ENCODE assay signal across 8 mouse cellular contexts in the genomic region with DNA sequence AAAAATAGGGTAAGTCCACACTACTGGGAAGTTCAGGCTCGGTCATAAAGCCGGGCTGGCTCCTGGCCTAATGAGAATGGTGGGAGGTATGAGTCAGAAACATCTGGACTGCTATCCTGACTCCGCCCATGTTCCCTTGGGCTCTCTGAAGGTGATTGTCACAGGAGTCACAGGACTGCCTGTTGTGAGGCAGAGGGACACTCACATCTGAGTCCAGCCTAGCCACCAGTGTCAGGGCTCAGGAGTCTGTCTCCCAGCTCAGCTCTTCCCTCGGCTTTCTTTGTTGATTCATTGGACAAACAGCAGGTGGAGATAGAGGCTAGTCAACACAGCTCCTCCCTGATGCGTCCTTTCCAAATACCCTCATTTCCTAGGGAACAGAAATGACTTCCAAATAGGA. TPM values are rescaled to one million over a fixed set of nuclear protein-coding genes. Genes with fewer than 3 reads are reported as not detected.
DNase-seq lines count a peak whose midpoint lies in the region; ATAC-seq and TF ChIP-seq lines count a peak whose summit lies in the region.

No protein-coding gene starts in this region.

- TF ChIP-seq CTCF in kidney, adult 2 months (conservative IDR thresholded peaks at IDR 0.05; ENCODE audit: insufficient read depth, insufficient read length, low read depth, low read length), result peak; percentile 40
- TF ChIP-seq CTCF in liver, postnatal 0 days (IDR thresholded peaks at IDR 0.05; ENCODE audit: low read depth), result peak; percentile 56

- peak; percentile 62 for DNase-seq in kidney, adult 2 months
- peak; percentile 68 for DNase-seq in R1 (ENCODE audit: low read depth, low spot score)
- peak; percentile 32 for DNase-seq in fibroblast of lung, adult 2 months (ENCODE audit: low read depth)
- DNase-seq in liver, postnatal 0 days, result no peak
- no peak for DNase-seq in thymus, postnatal 14 days
- no peak for DNase-seq in right cerebral cortex, postnatal 25 days
- DNase-seq in natural killer cell, adult 2 months (ENCODE audit: low spot score in 2 of 2), result no peak

- no peak overlapping the region for H3K4me3 ChIP-seq in kidney, adult 2 months (ENCODE audit: insufficient read depth, low read depth, low read length)
- no peak overlapping the region for H3K4me3 ChIP-seq in kidney, embryonic 15.5 days (replicated peaks)
- no peak overlapping the region for H3K4me3 ChIP-seq in liver, postnatal 0 days (ENCODE audit: low read depth, low read length)

- ATAC-seq in kidney, embryonic 15.5 days (replicated peaks; ENCODE audit: low FRiP score), result no peak
- peak; percentile 18 for ATAC-seq in liver, postnatal 0 days

- no peak overlapping the region for H3K4me2 ChIP-seq in kidney, embryonic 15.5 days
- H3K4me2 ChIP-seq in liver, postnatal 0 days (ENCODE audit: low read depth, low read length), result no peak overlapping the region; the same call in 1 of the 2 replicates

- H3K4me1 ChIP-seq in kidney, adult 2 months (ENCODE audit: control insufficient read depth, insufficient read depth, low read length), result peaks cover 21% of the 10 kb centered on the region; the same call in 1 of the 2 replicates
- peaks cover 51% of the 10 kb centered on the region for H3K4me1 ChIP-seq in kidney, embryonic 15.5 days
- peaks cover 36% of the 10 kb centered on the region for H3K4me1 ChIP-seq in liver, postnatal 0 days (ENCODE audit: insufficient read depth)

- 17% methylated on average over 5 of the region's 5 CpGs for WGBS in kidney, adult 2 months
- WGBS in kidney, embryonic 15.5 days, result 32% methylated on average over 5 of the region's 5 CpGs
- WGBS in liver, postnatal 0 days (ENCODE audit: insufficient replicate concordance), result 50% methylated on average over 5 of the region's 5 CpGs

- no peaks in the 10 kb centered on the region for H3K27me3 ChIP-seq in kidney, adult 2 months (replicated peaks; ENCODE audit: control insufficient read depth, insufficient read depth, low read length)
- H3K27me3 ChIP-seq in kidney, embryonic 15.5 days, result peaks cover 30% of the 10 kb centered on the region
- H3K27me3 ChIP-seq in liver, postnatal 0 days (ENCODE audit: insufficient read depth, low read length), result no peaks in the 10 kb centered on the region

- no peak overlapping the region for H3K27ac ChIP-seq in kidney, adult 2 months (ENCODE audit: insufficient read depth, low read depth, low read length)
- H3K27ac ChIP-seq in kidney, embryonic 15.5 days, result no peak overlapping the region
- H3K27ac ChIP-seq in liver, postnatal 0 days (ENCODE audit: low read depth), result peak overlapping the region; percentile 97

- TF ChIP-seq POLR2A in kidney, adult 2 months (IDR thresholded peaks at IDR 0.05; ENCODE audit: low read depth, low read length), result no peak

- no peaks in the 10 kb centered on the region for H3K9me3 ChIP-seq in kidney, embryonic 15.5 days (replicated peaks)
- H3K9me3 ChIP-seq in liver, postnatal 0 days (ENCODE audit: low read length), result no peaks in the 10 kb centered on the region

- no peak overlapping the region for H3K9ac ChIP-seq in kidney, embryonic 15.5 days
- peak overlapping the region; percentile 30; the same call in 1 of the 2 replicates for H3K9ac ChIP-seq in liver, postnatal 0 days (replicated peaks)

- no peak for TF ChIP-seq EP300 in liver, postnatal 0 days (IDR thresholded peaks at IDR 0.05; ENCODE audit: low read depth)

- no peaks in the 10 kb centered on the region for H3K36me3 ChIP-seq in kidney, adult 2 months (ENCODE audit: control insufficient read depth, insufficient read depth, low read length)
- H3K36me3 ChIP-seq in kidney, embryonic 15.5 days, result no peaks in the 10 kb centered on the region
- no peaks in the 10 kb centered on the region for H3K36me3 ChIP-seq in liver, postnatal 0 days (replicated peaks; ENCODE audit: insufficient read depth, low read length)

RNA-seq across cellular contexts. Expression of a gene that starts 4.1 kb away (rescaled TPM):
- 127 and 137 TPM in 2 replicates for polyA plus RNA-seq in kidney, adult 2 months (2012; rRNA removed)
- 16.7 and 19.0 TPM in 2 replicates for polyA plus RNA-seq in kidney, embryonic 15.5 days (2015; fragmentation: Nextera tagmentation; extraction: Ambion mirVana)
- 148 and 151 TPM in 2 replicates for polyA plus RNA-seq in liver, postnatal 0 days (2015; fragmentation: Nextera tagmentation; extraction: Ambion mirVana)

RNA-seq across cellular contexts. Expression of a gene that starts 19.7 kb away (rescaled TPM):
- 2.7 and 5.2 TPM in 2 replicates for polyA plus RNA-seq in kidney, adult 2 months (2012; rRNA removed)
- 0.32 and 0.37 TPM in 2 replicates for polyA plus RNA-seq in kidney, embryonic 15.5 days (2015; fragmentation: Nextera tagmentation; extraction: Ambion mirVana)
- polyA plus RNA-seq in liver, postnatal 0 days (2015; fragmentation: Nextera tagmentation; extraction: Ambion mirVana), result 4.9 and 5.6 TPM in 2 replicates

RNA-seq across cellular contexts. Expression of a gene that starts 26.8 kb away (rescaled TPM):
- polyA plus RNA-seq in kidney, adult 2 months (2012; rRNA removed), result 4.2 and 7.7 TPM in 2 replicates
- 3.3 and 3.8 TPM in 2 replicates for polyA plus RNA-seq in kidney, embryonic 15.5 days (2015; fragmentation: Nextera tagmentation; extraction: Ambion mirVana)
- polyA plus RNA-seq in liver, postnatal 0 days (2015; fragmentation: Nextera tagmentation; extraction: Ambion mirVana), result 7.6 and 8.1 TPM in 2 replicates

RNA-seq across cellular contexts. Expression of a gene that starts 30.8 kb away (rescaled TPM):
- not detected in 2 replicates for polyA plus RNA-seq in kidney, adult 2 months (2012; rRNA removed)
- polyA plus RNA-seq in kidney, embryonic 15.5 days (2015; fragmentation: Nextera tagmentation; extraction: Ambion mirVana), result not detected in 2 replicates
- 0.59 and 1.8 TPM in 2 replicates for polyA plus RNA-seq in liver, postnatal 0 days (2015; fragmentation: Nextera tagmentation; extraction: Ambion mirVana)

Comparison
In these comparisons a context has a peak if more than half of its experiments do, and no peak if none do; other contexts are left out.
1. DNase-seq: peak in kidney, adult 2 months (single experiment), R1 (single experiment) and fibroblast of lung, adult 2 months (single experiment); none in liver, postnatal 0 days (single experiment), thymus, postnatal 14 days (single experiment), right cerebral cortex, postnatal 25 days (single experiment) and natural killer cell, adult 2 months (0 of 2).